Mouse (Mus musculus) liver, embryonic 14 days (tissue): ENCODE measurements around the gene Ifitm2. TPM values are rescaled to one million over a fixed set of nuclear protein-coding genes. Genes with fewer than 3 reads are reported as not detected.

ENCODE experiments used
- polyA plus RNA-seq: library from polyadenylated mRNA; depleted of rRNA; stranded (reverse); fragments of >200 nt; gene quantifications from 2 replicates; pipeline ENCODE4 v1.2.3, GENCODE M21; 2012; rRNA removed

Gene Ifitm2
- polyA plus RNA-seq: 219 and 222 TPM in 2 replicates

GRCm38 (mm10) chr7:140955758-140956555 lies at the start of gene Ifitm2, which contains the start of gene Gm45717:
Gene Ifitm2 (minus strand): TSS chr7:140955987.
Gene Gm45717 (minus strand): TSS chr7:140955937.

GRCm38 (mm10) chr7:140966921-140967320 lies 11.1 kb upstream of the Ifitm2 start, which contains the start of gene Ifitm1:
Gene Ifitm1 (plus strand): TSS chr7:140967221.

GRCm38 (mm10) chr7:140949824-140950530 lies 5.8 kb downstream of the Ifitm2 start, which contains the start of gene Ifitm5:
Gene Ifitm5 (minus strand): TSS chr7:140950291.

GRCm38 (mm10) chr7:140941222-140942051 lies 14.3 kb downstream of the Ifitm2 start, which contains the start of gene Pgghg:
Gene Pgghg (plus strand): TSS chr7:140941391.

GRCm38 (mm10) chr7:140920418-140921029 lies 35.3 kb downstream of the Ifitm2 start, which contains the start of gene Nlrp6:
Gene Nlrp6 (plus strand): TSS chr7:140920902.

Other genes starting within 250 kb of the Ifitm2 start
- 0.06 and 0.07 TPM in 2 replicates for gene Cyp2e1, start 192.2 kb downstream of the Ifitm2 start, polyA plus RNA-seq
- 0.05 and 0.12 TPM in 2 replicates for gene Syce1, start 168.1 kb downstream of the Ifitm2 start, polyA plus RNA-seq
- 0.11 and 0.14 TPM in 2 replicates for gene Zfp941, start 133.8 kb downstream of the Ifitm2 start, polyA plus RNA-seq
- 7.3 and 8.3 TPM in 2 replicates for gene Urah, start 121.0 kb downstream of the Ifitm2 start, polyA plus RNA-seq
- gene Scgb1c1, start 110.4 kb downstream of the Ifitm2 start, polyA plus RNA-seq: not detected in 2 replicates
- not detected in 2 replicates for gene Odf3, start 108.2 kb downstream of the Ifitm2 start, polyA plus RNA-seq
- gene Gm45785, start 99.7 kb downstream of the Ifitm2 start, polyA plus RNA-seq: not detected in 2 replicates
- gene Ric8a, start 99.0 kb downstream of the Ifitm2 start, polyA plus RNA-seq: 14.7 and 15.6 TPM in 2 replicates
- 10.5 and 11.7 TPM in 2 replicates for gene Bet1l, start 98.4 kb downstream of the Ifitm2 start, polyA plus RNA-seq
- gene Psmd13, start 74.0 kb downstream of the Ifitm2 start, polyA plus RNA-seq: 50.0 and 57.2 TPM in 2 replicates
- 12.5 and 15.1 TPM in 2 replicates for gene Sirt3, start 73.7 kb downstream of the Ifitm2 start, polyA plus RNA-seq
- 0.48 TPM in 1 of 2 replicates, not detected in the other for gene Cox8b, start 55.5 kb downstream of the Ifitm2 start, polyA plus RNA-seq
- gene Nlrp6, start 35.1 kb downstream of the Ifitm2 start, polyA plus RNA-seq: 5.6 and 7.4 TPM in 2 replicates
- 6.0 and 7.0 TPM in 2 replicates for gene Pgghg, start 14.6 kb downstream of the Ifitm2 start, polyA plus RNA-seq
- 0.38 and 0.46 TPM in 2 replicates for gene Ifitm5, start 5.7 kb downstream of the Ifitm2 start, polyA plus RNA-seq
- not detected in 2 replicates for gene Gm45717, start 50 bp downstream of the Ifitm2 start, polyA plus RNA-seq
- 29.1 and 33.2 TPM in 2 replicates for gene Ifitm1, start 11.2 kb upstream of the Ifitm2 start, polyA plus RNA-seq
- gene Ifitm3, start 54.8 kb upstream of the Ifitm2 start, polyA plus RNA-seq: 28.7 and 41.6 TPM in 2 replicates
- gene Ifitm6, start 61.9 kb upstream of the Ifitm2 start, polyA plus RNA-seq: 8.3 and 10.9 TPM in 2 replicates
- not detected in 2 replicates for gene Gm17387, start 73.1 kb upstream of the Ifitm2 start, polyA plus RNA-seq
- 0.59 and 0.76 TPM in 2 replicates for gene B4galnt4, start 105.1 kb upstream of the Ifitm2 start, polyA plus RNA-seq
- gene Pkp3, start 122.2 kb upstream of the Ifitm2 start, polyA plus RNA-seq: 0.38 and 0.48 TPM in 2 replicates
- 9.1 and 10.7 TPM in 2 replicates for gene Sigirr, start 144.6 kb upstream of the Ifitm2 start, polyA plus RNA-seq
- gene Ano9, start 161.8 kb upstream of the Ifitm2 start, polyA plus RNA-seq: 0.36 TPM in 2 replicates
- gene Ptdss2, start 166.4 kb upstream of the Ifitm2 start, polyA plus RNA-seq: 62.0 and 81.0 TPM in 2 replicates
- gene Rnh1, start 216.9 kb upstream of the Ifitm2 start, polyA plus RNA-seq: 23.5 and 28.6 TPM in 2 replicates
- gene Hras, start 238.0 kb upstream of the Ifitm2 start, polyA plus RNA-seq: 67.7 and 68.0 TPM in 2 replicates
- gene Lrrc56, start 238.2 kb upstream of the Ifitm2 start, polyA plus RNA-seq: 13.2 and 14.8 TPM in 2 replicates